Mouse (Mus musculus): ENCODE results near the gene AF067063. TPM values are rescaled to one million over a fixed set of nuclear protein-coding genes. Genes with fewer than 3 reads are reported as not detected.

AF067063 gene
- polyA plus RNA-seq, 1 experiment from 2014 or later: not detected

- H3K27ac ChIP-seq (ENCODE audit: low read depth, low read length): no peak overlapping the region
- H3K36me3 ChIP-seq (ENCODE audit: control insufficient read depth, insufficient read depth, low read length): no peaks in the 10 kb centered on the region; the same call in 1 of the 2 replicates
- H3K27me3 ChIP-seq (ENCODE audit: control insufficient read depth, insufficient read depth, low read length): no peaks in the 10 kb centered on the region
- 92% methylated on average over 4 of the region's 4 CpGs for WGBS
- H3K9me3 ChIP-seq (ENCODE audit: control insufficient read depth, low read length): no peaks in the 10 kb centered on the region
- no peak overlapping the region for H3K4me2 ChIP-seq (ENCODE audit: low read depth, low read length, severe bottlenecking)
- no peak overlapping the region for H3K9ac ChIP-seq (ENCODE audit: low read length)
- H3K4me3 ChIP-seq (ENCODE audit: low read depth, low read length): no peak overlapping the region
- ATAC-seq (replicated peaks; ENCODE audit: low FRiP score) (no peak), DNase-seq (ENCODE audit: low spot score) (no peak)
- no peaks in the 10 kb centered on the region for H3K4me1 ChIP-seq (replicated peaks; ENCODE audit: control insufficient read depth, insufficient read depth, low read length)
Measured at GRCm38 (mm10) chr13:119783581-119783980, 46.4 kb downstream of the AF067063 start.

Other genes starting within 250 kb of the AF067063 start
- gene Ccl28, start 206.4 kb downstream of the AF067063 start, polyA plus RNA-seq (2014; fragmentation: Nextera tagmentation; extraction: Ambion mirVana): 0.19 and 0.41 TPM in 2 replicates
- gene Hmgcs1, start 139.8 kb downstream of the AF067063 start, polyA plus RNA-seq (2014; fragmentation: Nextera tagmentation; extraction: Ambion mirVana): 389 and 403 TPM in 2 replicates
- 4.9 and 5.8 TPM in 2 replicates for gene Nim1k, start 74.3 kb downstream of the AF067063 start, polyA plus RNA-seq (2014; fragmentation: Nextera tagmentation; extraction: Ambion mirVana)
- 49.2 and 50.7 TPM in 2 replicates for gene Zfp131, start 39.3 kb downstream of the AF067063 start, polyA plus RNA-seq (2014; fragmentation: Nextera tagmentation; extraction: Ambion mirVana)
- not detected in 2 replicates for gene D13Ertd608e, start 5.8 kb upstream of the AF067063 start, polyA plus RNA-seq (2014; fragmentation: Nextera tagmentation; extraction: Ambion mirVana)
- gene Tcstv1, start 64.6 kb upstream of the AF067063 start, polyA plus RNA-seq (2014; fragmentation: Nextera tagmentation; extraction: Ambion mirVana): not detected in 2 replicates
- gene Gm21761, start 99.1 kb upstream of the AF067063 start, polyA plus RNA-seq (2014; fragmentation: Nextera tagmentation; extraction: Ambion mirVana): not detected in 2 replicates
- gene B020031M17Rik, start 120.6 kb upstream of the AF067063 start, polyA plus RNA-seq (2014; fragmentation: Nextera tagmentation; extraction: Ambion mirVana): not detected in 2 replicates
- not detected in 2 replicates for gene Gm36079, start 196.8 kb upstream of the AF067063 start, polyA plus RNA-seq (2014; fragmentation: Nextera tagmentation; extraction: Ambion mirVana)
- gene Gm21188, start 222.0 kb upstream of the AF067063 start, polyA plus RNA-seq (2014; fragmentation: Nextera tagmentation; extraction: Ambion mirVana): not detected in 2 replicates

Measured in forebrain, embryonic 11.5 days (tissue).